Mouse (Mus musculus): ENCODE measurements at regions not wholly inside any gene's neighbourhood (a gene's known extent, or its start where the extent isn't known, plus 50 kb on each side); places are given as distances from the start of the nearest gene placed in this dataset.

GRCm38 (mm10) chr7:74877466-74877865 is 322.9 kb upstream of the Slco3a1 start:
- no peak for DNase-seq (ENCODE audit: low read depth)

- DNase-seq (ENCODE audit: low read depth): no peak
Measured at GRCm38 (mm10) chr7:74876667-74877066, 322.1 kb upstream of the Slco3a1 start.

- DNase-seq (ENCODE audit: low read depth): no peak
Measured at GRCm38 (mm10) chr7:74870250-74870649, 315.7 kb upstream of the Slco3a1 start.

- DNase-seq (ENCODE audit: low read depth): no peak
Measured at GRCm38 (mm10) chr7:74862727-74863126, 308.1 kb upstream of the Slco3a1 start.

- DNase-seq (ENCODE audit: low read depth): no peak
Measured at GRCm38 (mm10) chr7:74844306-74844929, 289.8 kb upstream of the Slco3a1 start.

GRCm38 (mm10) chr7:74823286-74823685 is 268.7 kb upstream of the Slco3a1 start:
- DNase-seq (ENCODE audit: low read depth): no peak

- DNase-seq (ENCODE audit: low read depth): no peak
Measured at GRCm38 (mm10) chr7:74793241-74793640, 238.7 kb upstream of the Slco3a1 start.

- DNase-seq (ENCODE audit: low read depth): no peak
Measured at GRCm38 (mm10) chr7:74788696-74789095, 234.1 kb upstream of the Slco3a1 start.

- DNase-seq (ENCODE audit: low read depth): no peak
Measured at GRCm38 (mm10) chr7:74771435-74772406, 217.1 kb upstream of the Slco3a1 start.

- DNase-seq (ENCODE audit: low read depth): no peak
Measured at GRCm38 (mm10) chr7:74766550-74766949, 212.0 kb upstream of the Slco3a1 start.

- peak; percentile 2 for DNase-seq (ENCODE audit: low read depth)
Measured at GRCm38 (mm10) chr7:74757469-74757868, 202.9 kb upstream of the Slco3a1 start.

- DNase-seq (ENCODE audit: low read depth): no peak
Measured at GRCm38 (mm10) chr7:74747704-74748103, 193.1 kb upstream of the Slco3a1 start.

GRCm38 (mm10) chr7:74734941-74735340 is 180.4 kb upstream of the Slco3a1 start:
- DNase-seq (ENCODE audit: low read depth): no peak

GRCm38 (mm10) chr7:74726324-74726991 is 171.9 kb upstream of the Slco3a1 start:
- no peak for DNase-seq (ENCODE audit: low read depth)

- no peak for DNase-seq (ENCODE audit: low read depth)
Measured at GRCm38 (mm10) chr7:74719321-74719720, 164.7 kb upstream of the Slco3a1 start.

GRCm38 (mm10) chr7:74709993-74710581 is 155.5 kb upstream of the Slco3a1 start:
- DNase-seq (ENCODE audit: low read depth): no peak

GRCm38 (mm10) chr7:74709006-74709405 is 154.4 kb upstream of the Slco3a1 start:
- DNase-seq (ENCODE audit: low read depth): no peak

GRCm38 (mm10) chr7:74703533-74703932 is 149.0 kb upstream of the Slco3a1 start:
- DNase-seq (ENCODE audit: low read depth): no peak

- no peak for DNase-seq (ENCODE audit: low read depth)
Measured at GRCm38 (mm10) chr7:74697794-74698354, 143.3 kb upstream of the Slco3a1 start.

- no peak for DNase-seq (ENCODE audit: low read depth)
Measured at GRCm38 (mm10) chr7:74696286-74696685, 141.7 kb upstream of the Slco3a1 start.

- no peak for DNase-seq (ENCODE audit: low read depth)
Measured at GRCm38 (mm10) chr7:74693049-74693448, 138.5 kb upstream of the Slco3a1 start.

- DNase-seq (ENCODE audit: low read depth): no peak
Measured at GRCm38 (mm10) chr7:74690706-74691105, 136.1 kb upstream of the Slco3a1 start.
